Mouse (Mus musculus) heart, embryonic 14.5 days (tissue): ENCODE data around the gene Acrbp. TPM values are rescaled to one million over a fixed set of nuclear protein-coding genes. Genes with fewer than 3 reads are reported as not detected.
A peak's percentile ranks its signal among the peaks of the same experiment; 100 is the strongest.
"Not testable (repeated sequence)": the region's sequence is repeated elsewhere in the genome, so short reads cannot be mapped to it uniquely, and the experiment has no call there.

Source experiments
- ATAC-seq: fragments of 200-750 bp; cut with Nextera tagmentation; 2 replicates; pipeline ENCODE4 v1.8.0; 2017; ENCODE audit warnings: low read depth, moderate TSS enrichment; ENCODE audit not compliant: insufficient number of reproducible peaks, insufficient read depth, low FRiP score
- H3K27ac ChIP-seq, 2 experiments: fragments of 200-500 bp in 1 of 2; fragments of 300-500 bp in 1 of 2; sonication (generic) in 1 of 2; replicated peaks in 1 of 2; 2 replicates each; pipeline ENCODE4 v1.5.1; 2012 to 2014; ENCODE audit warnings: low read depth in 2 of 2, low read length in 2 of 2, control low read depth in 1 of 2, mild to moderate bottlenecking in 1 of 2, mixed read lengths in 1 of 2; ENCODE audit not compliant: control insufficient read depth in 1 of 2, insufficient read depth in 1 of 2
- H3K27me3 ChIP-seq: fragments of 300-500 bp; sonication (generic); 2 replicates; pipeline ENCODE4 v1.6.1; 2014; ENCODE audit warnings: mild to moderate bottlenecking, low read length, control low read depth; ENCODE audit not compliant: control insufficient read depth, insufficient read depth
- H3K36me3 ChIP-seq: fragments of 300-500 bp; sonication (generic); 2 replicates; pipeline ENCODE4 v1.6.1; 2014; ENCODE audit warnings: mild to moderate bottlenecking, control low read depth, low read length, mixed read lengths; ENCODE audit not compliant: control insufficient read depth, insufficient read depth
- H3K4me1 ChIP-seq, 2 experiments: fragments of 200-500 bp in 1 of 2; fragments of 300-500 bp in 1 of 2; sonication (generic) in 1 of 2; 2 replicates each; pipeline ENCODE4 v1.6.1; 2012 to 2014; ENCODE audit warnings: low read length in 2 of 2, control low read depth in 1 of 2, mixed read lengths in 1 of 2; ENCODE audit not compliant: control insufficient read depth in 2 of 2, insufficient read depth in 2 of 2
- H3K4me2 ChIP-seq: fragments of 300-500 bp; sonication (generic); 2 replicates; pipeline ENCODE4 v1.6.1; 2014; ENCODE audit warnings: mild to moderate bottlenecking, low read length
- H3K4me3 ChIP-seq, 2 experiments: fragments of 200-500 bp in 1 of 2; fragments of 300-500 bp in 1 of 2; sonication (generic) in 1 of 2; 2 replicates each; pipeline ENCODE4 v1.5.1; 2012 to 2014; ENCODE audit warnings: low read length in 2 of 2, mild to moderate bottlenecking in 2 of 2, control low read depth in 1 of 2, low read depth in 1 of 2, moderate library complexity in 1 of 2; ENCODE audit not compliant: control insufficient read depth in 1 of 2, insufficient read depth in 1 of 2
- H3K9ac ChIP-seq: fragments of 300-500 bp; sonication (generic); 2 replicates; pipeline ENCODE4 v1.6.1; 2014; ENCODE audit warnings: mild to moderate bottlenecking, low read length
- H3K9me3 ChIP-seq: fragments of 300-500 bp; sonication (generic); 2 replicates; pipeline ENCODE4 v1.6.1; 2016; ENCODE audit warnings: low read length, control low read depth; ENCODE audit not compliant: control insufficient read depth
- WGBS: fragments of 180-500 bp; shearing (Covaris S2); extraction: QIAGEN DNeasy Blood & Tissue Kit; methylation state at CpG from one replicate; pipeline ENCODE4 v1.1.7; 2014; 5-methylcytosine and 5-hydroxymethylcytosine counted together
- polyA plus RNA-seq: library from polyadenylated mRNA; unstranded; fragments of >200 nt; fragmentation: Nextera tagmentation; extraction: Ambion mirVana; gene quantifications from 2 replicates; pipeline ENCODE4 v1.2.1, GENCODE M21; 2014

Gene Acrbp
- polyA plus RNA-seq, 1 experiment from 2014 or later = 6.5 TPM

DNA sequence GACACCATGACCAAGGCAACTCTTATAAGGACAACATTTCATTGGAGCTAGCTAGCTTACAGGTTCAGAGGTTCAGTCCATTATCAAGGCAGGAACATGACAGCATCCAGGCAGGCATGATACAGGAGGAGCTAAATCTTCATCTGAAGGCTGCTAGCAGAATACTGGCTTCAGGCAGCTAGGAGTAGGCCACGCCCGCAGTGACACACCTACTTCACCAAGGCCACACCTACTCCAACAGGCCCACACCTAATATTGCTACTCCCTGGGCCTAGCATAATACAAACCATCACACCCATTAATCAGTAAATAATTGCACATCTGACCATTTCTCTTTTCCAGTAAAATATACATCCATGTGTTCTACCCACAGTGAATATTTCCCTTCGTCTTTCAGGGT lies 31.8 kb upstream of the Acrbp start:
- Histone ChIP-seq H3K4me1 (no peaks in the 10 kb centered on the region), H3K9me3 (no peaks in the 10 kb centered on the region), H3K27ac (no peak overlapping the region), H3K36me3 (peaks cover 84% of the 10 kb centered on the region), H3K4me3 (no peak overlapping the region), H3K4me2 (no peak overlapping the region), H3K9ac (no peak overlapping the region), H3K27me3 (no peaks in the 10 kb centered on the region)
- WGBS = 98% methylated on average over 3 of the region's 3 CpGs
- no peak for ATAC-seq

DNA sequence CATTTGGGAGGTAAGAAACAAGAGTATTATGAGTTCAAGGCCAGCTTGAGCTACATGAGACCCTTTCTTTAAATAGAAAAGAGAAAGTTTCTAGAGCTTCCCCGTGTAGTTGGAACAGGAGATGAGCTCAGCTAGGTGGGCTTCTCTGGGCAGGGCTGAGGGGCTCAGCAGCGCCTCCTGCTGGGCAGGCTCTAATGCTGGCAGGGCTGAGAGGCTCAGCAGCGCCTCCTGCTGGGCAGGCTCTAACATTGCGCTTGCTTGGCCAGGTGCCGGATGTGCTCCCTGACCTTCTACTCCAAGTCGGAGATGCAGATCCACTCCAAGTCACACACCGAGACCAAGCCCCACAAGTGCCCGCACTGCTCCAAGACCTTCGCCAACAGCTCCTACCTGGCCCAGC lies 19.0 kb upstream of the Acrbp start:
- H3K4me2 ChIP-seq, H3K27ac ChIP-seq, ATAC-seq, H3K27me3 ChIP-seq, H3K9ac ChIP-seq, H3K4me3 ChIP-seq, H3K4me1 ChIP-seq, H3K9me3 ChIP-seq: not testable (repeated sequence)
- WGBS = 28% methylated on average over 7 of the region's 9 CpGs
- H3K36me3 ChIP-seq = peaks cover 83% of the 10 kb centered on the region

DNA sequence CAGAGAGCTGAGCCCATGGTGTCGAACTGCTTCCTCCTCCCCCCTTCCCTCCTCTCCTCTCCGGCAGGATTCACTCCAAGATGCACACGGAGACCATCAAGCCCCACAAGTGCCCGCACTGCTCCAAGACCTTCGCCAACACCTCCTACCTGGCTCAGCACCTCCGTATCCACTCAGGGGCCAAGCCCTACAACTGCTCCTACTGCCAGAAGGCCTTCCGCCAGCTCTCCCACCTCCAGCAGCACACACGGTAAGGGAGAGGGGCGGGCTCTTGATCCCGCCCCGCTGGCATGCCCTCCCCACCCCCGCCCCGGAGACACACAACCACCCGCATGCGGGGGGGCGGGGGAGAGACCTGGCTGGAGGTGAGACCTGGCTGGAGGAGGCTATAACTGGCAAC lies 17.9 kb upstream of the Acrbp start:
- Histone ChIP-seq H3K27ac (no peak overlapping the region), H3K9ac (no peak overlapping the region), H3K9me3 (no peaks in the 10 kb centered on the region), H3K4me1 (no peaks in the 10 kb centered on the region), H3K4me3 (no peak overlapping the region), H3K27me3 (no peaks in the 10 kb centered on the region), H3K36me3 (peaks cover 83% of the 10 kb centered on the region), H3K4me2 (no peak overlapping the region)
- no peak for ATAC-seq
- 87% methylated on average over 16 of the region's 16 CpGs for WGBS

DNA sequence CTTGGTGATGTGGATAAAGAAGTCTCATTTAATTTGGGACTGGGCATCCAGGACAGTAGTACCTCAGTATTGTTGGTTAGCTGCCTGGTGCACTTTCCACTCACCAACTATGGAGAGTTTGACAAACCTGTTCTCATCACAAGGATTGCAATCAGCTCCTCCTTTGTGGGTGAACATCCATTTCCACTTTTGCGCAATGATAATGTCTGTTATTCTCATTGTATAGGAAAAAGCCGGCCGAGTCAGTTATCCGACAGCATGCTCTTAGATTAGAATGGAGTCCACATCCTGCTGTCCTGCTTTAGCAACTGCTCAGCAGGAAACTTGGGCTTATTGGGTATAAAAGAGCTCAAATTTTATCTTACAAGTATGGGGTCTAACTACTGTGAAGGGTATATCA lies 10.8 kb upstream of the Acrbp start:
- peak overlapping the region in 1 of 2 experiments; percentile 57; a peak in 1 of 4 replicates for H3K4me3 ChIP-seq
- H3K4me2 ChIP-seq = peak overlapping the region; percentile 79
- H3K27me3 ChIP-seq = no peaks in the 10 kb centered on the region
- peaks cover 5% of the 10 kb centered on the region in 2 experiments; a peak in 3 of 4 replicates for H3K4me1 ChIP-seq
- H3K9ac ChIP-seq = peak overlapping the region; percentile 64; the same call in 1 of the 2 replicates
- no peak for ATAC-seq
- 79% methylated on average over 4 of the region's 4 CpGs for WGBS
- peaks cover 45% of the 10 kb centered on the region for H3K36me3 ChIP-seq
- peak overlapping the region in 1 of 2 experiments; percentile 71; a peak in 2 of 4 replicates for H3K27ac ChIP-seq
- no peaks in the 10 kb centered on the region for H3K9me3 ChIP-seq

DNA sequence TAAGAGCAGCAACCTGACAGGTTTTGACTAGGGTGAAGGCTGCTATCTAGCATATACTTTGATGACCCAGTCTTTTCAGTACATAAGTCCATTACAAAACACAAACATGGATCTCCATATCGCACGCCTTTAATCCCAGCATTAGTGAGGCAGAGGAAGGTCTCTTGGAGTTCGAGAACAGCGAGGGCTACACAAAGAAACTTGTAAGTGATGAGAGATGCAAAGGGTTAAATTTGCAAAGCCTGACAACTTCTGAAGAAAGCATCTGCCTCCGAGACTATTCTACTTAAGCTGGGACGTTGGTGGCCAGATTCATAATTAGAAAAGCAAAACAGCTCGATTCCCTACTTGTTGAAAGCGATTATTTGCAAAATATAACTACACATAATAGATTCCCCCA lies 10.4 kb upstream of the Acrbp start:
- Histone ChIP-seq H3K9ac (peak overlapping the region; percentile 64), H3K4me1 (peaks cover 5% of the 10 kb centered on the region in 2 experiments; a peak in 3 of 4 replicates), H3K27me3 (no peaks in the 10 kb centered on the region), H3K27ac (peak overlapping the region; percentile 71 to 74), H3K4me3 (peak overlapping the region; percentile 57 to 98), H3K4me2 (peak overlapping the region; percentile 79), H3K9me3 (no peaks in the 10 kb centered on the region), H3K36me3 (peaks cover 45% of the 10 kb centered on the region)
- 3% methylated on average over 8 of the region's 8 CpGs for WGBS
- ATAC-seq = peak; percentile 19; the same call in 1 of the 2 replicates

DNA sequence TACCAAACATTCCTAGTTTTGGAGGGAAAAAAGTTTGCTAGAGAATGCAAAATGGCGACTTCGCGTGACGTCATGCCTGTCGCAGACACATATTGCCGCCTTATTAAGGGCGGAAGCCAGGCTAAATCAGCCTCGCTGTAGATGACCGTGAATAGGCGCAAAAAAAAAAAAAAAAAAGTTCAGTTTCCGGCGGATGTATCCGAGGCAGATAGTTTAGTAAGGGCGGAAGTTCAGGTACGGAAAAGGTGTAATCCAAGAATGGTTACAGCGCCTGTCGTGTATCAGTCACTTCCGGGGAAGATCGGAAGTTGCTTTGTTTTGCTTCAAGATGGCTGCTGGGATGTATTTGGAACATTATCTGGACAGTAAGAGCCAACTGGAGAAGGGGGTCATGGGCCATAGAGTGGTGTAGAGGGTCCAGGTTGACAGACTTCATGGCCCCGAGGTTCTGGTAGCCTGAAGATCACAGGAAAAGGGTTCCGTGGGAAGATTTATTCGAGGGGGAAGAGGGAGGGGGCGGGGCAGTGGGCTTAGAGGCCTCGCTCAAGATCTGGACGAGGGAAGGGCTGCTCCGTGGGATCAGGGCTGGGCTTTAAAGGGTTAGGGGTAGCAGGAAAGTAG lies 9.8 kb upstream of the Acrbp start, which contains the start of gene Ing4:
Gene Ing4 (plus strand): TSS at position 228 of the 621 bp plus-strand sequence.
- 1% methylated on average over 26 of the region's 26 CpGs for WGBS
- H3K4me3 ChIP-seq = peak within 1 kb of the TSS; percentile 57 to 98
- H3K4me1 ChIP-seq = peaks cover 5% of the 10 kb centered on the region in 2 experiments; a peak in 3 of 4 replicates
- peak within 1 kb of the TSS; percentile 74 for H3K9ac ChIP-seq
- H3K27ac ChIP-seq = peak within 1 kb of the TSS; percentile 71 to 80
- peaks cover 46% of the 10 kb centered on the region for H3K36me3 ChIP-seq
- H3K4me2 ChIP-seq = peak within 1 kb of the TSS; percentile 79
- ATAC-seq = peak; percentile 95
- H3K9me3 ChIP-seq = no peaks in the 10 kb centered on the region
- H3K27me3 ChIP-seq = no peaks in the 10 kb centered on the region

DNA sequence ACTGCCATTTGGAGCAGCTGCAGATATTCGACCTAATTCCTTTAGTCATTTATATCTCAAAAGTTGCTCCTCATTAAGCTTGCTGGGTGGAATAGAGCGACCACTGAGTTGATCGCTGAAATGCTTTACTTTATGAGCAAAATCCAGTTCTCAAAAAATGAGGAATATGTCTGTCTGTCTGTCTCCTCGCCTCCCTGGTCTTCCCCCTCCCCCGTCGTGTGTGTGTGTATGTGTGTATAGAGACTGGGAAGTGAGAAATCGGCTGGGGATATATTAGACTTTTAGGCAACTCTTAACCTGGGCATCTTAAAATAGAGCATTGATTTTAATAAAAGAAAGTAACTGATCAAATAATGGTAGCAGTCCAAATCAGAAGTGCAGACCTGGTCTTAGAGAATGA lies 9.3 kb upstream of the Acrbp start:
- peak overlapping the region; percentile 71 to 80 for H3K27ac ChIP-seq
- H3K4me2 ChIP-seq = peak overlapping the region; percentile 76
- no peaks in the 10 kb centered on the region for H3K27me3 ChIP-seq
- peak overlapping the region; percentile 57 to 98 for H3K4me3 ChIP-seq
- H3K36me3 ChIP-seq = peaks cover 46% of the 10 kb centered on the region
- 20% methylated on average over 7 of the region's 7 CpGs for WGBS
- H3K4me1 ChIP-seq = peaks cover 5% of the 10 kb centered on the region in 2 experiments; a peak in 3 of 4 replicates
- no peaks in the 10 kb centered on the region for H3K9me3 ChIP-seq
- no peak for ATAC-seq
- peak overlapping the region; percentile 74 for H3K9ac ChIP-seq
